Mouse (Mus musculus) heart, adult 8-10 months (tissue): ENCODE results near the gene Cant1. TPM values are rescaled to one million over a fixed set of nuclear protein-coding genes. Genes with fewer than 3 reads are reported as not detected.

ENCODE experiments used
- DNase-seq: peaks from one replicate; pipeline ENCODE4 v3.0.0; 2022; ENCODE audit warnings: low spot score
- total RNA-seq, 4 experiments: library from RNA; stranded (reverse); gene quantifications; 2 replicates each; pipeline ENCODE4 v1.2.4; 2022

The Cant1 gene
- total RNA-seq, 4 experiments from 2014 or later, result 16.4 to 19.2 (median 16.8) TPM

DNA sequence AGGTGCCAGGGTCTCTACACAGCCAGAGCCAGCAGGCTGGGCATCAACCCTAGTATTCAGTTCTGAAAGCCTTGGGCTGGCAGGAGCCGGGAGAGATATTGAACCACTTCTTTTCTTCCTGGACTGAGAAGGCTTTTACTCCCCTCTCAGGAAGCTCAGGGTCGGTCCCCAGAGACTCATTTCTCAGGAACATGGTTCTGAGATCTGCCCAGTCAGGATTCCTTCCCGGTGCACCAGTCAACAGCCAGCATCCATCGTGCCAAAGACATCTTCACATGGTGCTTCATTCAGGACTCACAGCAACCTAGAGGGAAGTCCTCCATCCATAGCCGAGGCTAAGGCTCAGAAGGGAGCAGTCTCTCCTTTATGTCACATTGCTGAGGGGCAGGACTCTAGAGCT is 44.4 kb downstream of the Cant1 start:
- no peak for DNase-seq

GRCm38 (mm10) chr11:118372641-118373040 is 46.2 kb downstream of the Cant1 start:
- DNase-seq, result no peak

DNA sequence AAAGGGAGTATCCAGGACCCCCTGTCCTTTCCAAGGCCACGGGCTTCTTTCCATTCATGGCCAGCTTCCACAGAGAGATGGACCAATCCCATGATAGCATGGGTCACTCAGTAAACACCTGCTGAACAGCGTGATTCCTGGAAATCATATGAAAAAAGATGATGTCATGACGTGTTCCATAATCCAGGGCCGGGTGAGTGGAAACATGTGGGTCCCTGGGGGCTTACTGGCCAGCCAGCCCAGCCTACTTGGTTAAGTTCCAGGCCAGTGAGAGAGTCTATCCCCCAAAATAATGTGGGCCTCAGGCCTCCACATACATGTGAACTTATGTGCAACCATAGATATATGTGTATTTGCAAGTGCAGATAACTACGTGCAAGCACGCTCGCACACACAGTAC is 47.0 kb downstream of the Cant1 start:
- no peak for DNase-seq

- no peak for DNase-seq
Measured at GRCm38 (mm10) chr11:118369657-118370056, 49.2 kb downstream of the Cant1 start.

GRCm38 (mm10) chr11:118369251-118369650 is 49.6 kb downstream of the Cant1 start:
- DNase-seq, result no peak

DNA sequence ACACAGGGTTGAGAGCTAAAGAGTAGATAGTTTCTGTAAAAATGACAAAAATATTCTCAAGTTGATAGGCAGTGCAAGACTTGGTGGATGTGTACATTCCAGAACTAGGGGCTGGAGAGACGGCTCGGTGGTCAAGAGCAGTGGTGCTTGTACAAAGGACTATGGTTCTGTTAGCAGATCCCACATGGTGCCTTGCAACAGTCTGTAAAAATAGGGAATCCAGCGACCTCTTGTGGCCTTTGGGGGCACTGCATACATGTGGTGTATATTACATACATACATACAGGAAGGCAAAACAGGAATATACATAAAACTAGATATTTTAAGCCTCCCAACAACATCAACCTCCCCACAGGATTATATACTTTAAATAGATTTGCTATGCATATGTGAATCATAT is 50.6 kb downstream of the Cant1 start:
- DNase-seq, result no peak

DNA sequence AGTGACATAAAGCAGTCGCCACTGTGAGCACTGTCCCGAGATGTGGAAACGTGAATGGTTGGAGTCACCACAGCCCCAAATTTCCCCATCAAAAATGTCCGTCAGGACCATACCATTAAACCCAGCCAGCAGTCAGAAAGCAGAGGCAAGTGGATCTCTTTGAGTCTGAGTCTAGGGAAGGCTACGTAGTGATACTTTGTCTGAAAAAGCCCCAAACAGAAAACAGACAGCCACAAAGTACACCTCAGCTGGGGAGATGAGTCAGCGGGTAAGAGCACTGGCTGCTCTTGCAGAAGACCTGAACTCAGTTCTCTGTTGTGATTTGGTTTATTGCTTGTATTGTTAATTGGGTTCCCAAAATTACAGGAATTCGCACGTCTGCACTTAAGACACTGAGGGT is 52.3 kb downstream of the Cant1 start:
- DNase-seq, result no peak

DNA sequence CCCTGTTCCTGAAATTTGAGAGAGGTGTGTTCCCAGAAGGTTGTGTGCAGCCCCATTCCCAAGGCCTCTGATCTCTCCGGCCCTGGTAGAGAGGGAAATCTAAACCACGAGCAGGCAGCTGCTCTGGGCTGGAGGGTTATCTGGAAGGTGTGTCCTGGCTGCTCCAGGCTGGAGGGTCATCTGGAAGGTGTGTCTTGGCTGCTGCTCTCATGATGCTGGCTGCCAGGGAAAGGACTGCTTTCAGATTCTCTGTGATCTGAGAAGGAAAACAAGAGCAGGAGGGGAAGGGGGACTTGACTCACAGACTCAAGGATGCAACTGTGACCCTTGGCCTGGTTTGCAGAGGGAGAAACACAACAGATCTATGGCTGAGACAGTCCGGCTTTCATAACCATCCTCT is 52.8 kb downstream of the Cant1 start:
- DNase-seq, result no peak

DNA sequence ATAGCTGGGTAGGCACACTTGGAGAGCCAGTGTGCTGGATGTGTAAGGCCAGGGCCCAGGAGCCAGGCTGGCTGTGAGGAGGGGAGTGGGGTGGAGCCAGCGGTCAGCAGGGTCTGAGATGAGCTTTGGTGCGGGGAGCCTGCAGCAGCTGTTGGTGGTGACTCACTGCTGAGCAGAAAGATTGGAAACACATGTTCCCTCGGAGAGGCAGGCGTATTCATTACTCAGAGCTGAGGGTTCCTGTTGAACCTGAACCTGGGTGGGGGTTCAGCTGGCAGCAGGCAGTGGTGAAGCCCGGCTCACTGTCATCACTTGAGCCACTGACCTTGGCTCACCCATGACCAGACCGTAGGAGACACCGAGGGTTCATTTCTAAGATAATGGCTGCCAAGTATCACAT is 53.7 kb downstream of the Cant1 start:
- DNase-seq, result no peak

GRCm38 (mm10) chr11:118364021-118364420 is 54.9 kb downstream of the Cant1 start:
- no peak for DNase-seq

GRCm38 (mm10) chr11:118362971-118363518 is 55.8 kb downstream of the Cant1 start:
- DNase-seq, result peak; percentile 79

GRCm38 (mm10) chr11:118362501-118362900 is 56.4 kb downstream of the Cant1 start:
- DNase-seq, result no peak

DNA sequence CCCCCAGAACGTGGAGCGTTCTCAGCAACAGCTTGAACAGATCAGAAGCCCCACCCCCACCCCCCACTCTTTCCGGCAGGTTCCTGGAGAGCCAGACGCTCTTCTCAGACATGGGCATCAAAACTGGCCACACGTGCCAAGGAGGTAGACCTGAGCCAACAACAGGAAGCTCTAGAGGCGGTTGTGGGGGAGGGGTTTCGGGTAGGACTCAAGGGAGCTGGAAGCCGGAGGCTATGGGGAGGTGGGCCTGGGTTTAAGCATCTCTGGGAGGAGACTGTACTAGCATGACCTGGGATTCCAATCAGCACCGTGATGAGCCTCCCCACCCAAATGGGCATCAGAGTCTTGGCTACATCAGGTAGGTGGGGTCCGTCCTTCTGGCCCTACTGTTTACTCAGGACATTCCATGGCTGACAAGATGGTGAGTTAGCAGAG is 58.0 kb downstream of the Cant1 start:
- no peak for DNase-seq

GRCm38 (mm10) chr11:118360491-118360890 is 58.4 kb downstream of the Cant1 start:
- no peak for DNase-seq

Other genes with a start within 250 kb of the Cant1 start
- 10 to 100 TPM; 34.5 to 56.9 (median 50.9) TPM for gene Cyth1, start 170.5 kb downstream of the Cant1 start, total RNA-seq
- 10 to 100 TPM; 13.2 to 14.5 (median 13.9) TPM for gene Usp36, start 128.8 kb downstream of the Cant1 start, total RNA-seq
- gene Cep295nl, start 76.6 kb downstream of the Cant1 start, total RNA-seq, result 1 to 10 TPM in 1 of 4 experiments, under 1 TPM in 3; 0.82 to 1.0 (median 0.88) TPM
- 10 to 100 TPM; 73.9 to 99.6 (median 87.5) TPM for gene Timp2, start 63.3 kb downstream of the Cant1 start, total RNA-seq
- 10 to 100 TPM; 19.7 to 25.8 (median 23.3) TPM for gene Lgals3bp, start 17.0 kb downstream of the Cant1 start, total RNA-seq
- 10 to 100 TPM; 13.5 to 15.3 (median 13.8) TPM for gene C1qtnf1, start 9.1 kb upstream of the Cant1 start, total RNA-seq
- 1 to 10 TPM; 5.2 to 7.2 (median 6.6) TPM for gene Engase, start 57.7 kb upstream of the Cant1 start, total RNA-seq